Mouse (Mus musculus): ENCODE measurements around the gene Nipa1. TPM values are rescaled to one million over a fixed set of nuclear protein-coding genes. Genes with fewer than 3 reads are reported as not detected.
A peak's percentile ranks its signal among the peaks of the same experiment; 100 is the strongest.

The Nipa1 gene
- total RNA-seq, 2 experiments from 2014 or later: 3.4 to 3.9 TPM

- no peak for DNase-seq (ENCODE audit: low spot score)
Observed at GRCm38 (mm10) chr7:56010318-56011017, 9.3 kb downstream of the Nipa1 start.

GRCm38 (mm10) chr7:55998997-55999396 lies 20.8 kb downstream of the Nipa1 start:
- DNase-seq (ENCODE audit: low spot score): no peak

GRCm38 (mm10) chr7:55995013-55995412 lies 24.7 kb downstream of the Nipa1 start:
- DNase-seq (ENCODE audit: low spot score): no peak

GRCm38 (mm10) chr7:55991858-55992257 lies 27.9 kb downstream of the Nipa1 start:
- no peak for DNase-seq (ENCODE audit: low spot score)

GRCm38 (mm10) chr7:55991129-55991528 lies 28.6 kb downstream of the Nipa1 start:
- no peak for DNase-seq (ENCODE audit: low spot score)

GRCm38 (mm10) chr7:55986526-55987214 lies 33.1 kb downstream of the Nipa1 start:
- DNase-seq (ENCODE audit: low spot score): peak; percentile 72

GRCm38 (mm10) chr7:55984754-55985153 lies 35.0 kb downstream of the Nipa1 start:
- DNase-seq (ENCODE audit: low spot score): no peak

- no peak for DNase-seq (ENCODE audit: low spot score)
Observed at GRCm38 (mm10) chr7:55983107-55983506, 36.6 kb downstream of the Nipa1 start.

GRCm38 (mm10) chr7:55982010-55982700 lies 37.6 kb downstream of the Nipa1 start:
- DNase-seq (ENCODE audit: low spot score): no peak

- DNase-seq (ENCODE audit: low spot score): no peak
Observed at GRCm38 (mm10) chr7:55981511-55981910, 38.2 kb downstream of the Nipa1 start.

GRCm38 (mm10) chr7:55974429-55974828 lies 45.3 kb downstream of the Nipa1 start:
- no peak for DNase-seq (ENCODE audit: low spot score)

GRCm38 (mm10) chr7:55969415-55969814 lies 50.3 kb downstream of the Nipa1 start:
- no peak for DNase-seq (ENCODE audit: low spot score)

- peak; percentile 14 for DNase-seq (ENCODE audit: low spot score)
Observed at GRCm38 (mm10) chr7:55968258-55968901, 51.4 kb downstream of the Nipa1 start.

- DNase-seq (ENCODE audit: low spot score): no peak
Observed at GRCm38 (mm10) chr7:55966866-55967460, 52.8 kb downstream of the Nipa1 start.

- peak; percentile 90 for DNase-seq (ENCODE audit: low spot score)
Observed at GRCm38 (mm10) chr7:55962004-55962908, 57.5 kb downstream of the Nipa1 start, which contains the start of gene Nipa2. Gene Nipa2 (minus strand): TSS chr7:55962476.

GRCm38 (mm10) chr7:55960506-55960905 lies 59.2 kb downstream of the Nipa1 start:
- DNase-seq (ENCODE audit: low spot score): no peak

- DNase-seq (ENCODE audit: low spot score): no peak
Observed at GRCm38 (mm10) chr7:55959801-55960200, 60.0 kb downstream of the Nipa1 start.

- no peak for DNase-seq (ENCODE audit: low spot score)
Observed at GRCm38 (mm10) chr7:55957916-55958315, 61.8 kb downstream of the Nipa1 start.

- DNase-seq (ENCODE audit: low spot score): no peak
Observed at GRCm38 (mm10) chr7:55957178-55957577, 62.6 kb downstream of the Nipa1 start.

- no peak for DNase-seq (ENCODE audit: low spot score)
Observed at GRCm38 (mm10) chr7:55956054-55956453, 63.7 kb downstream of the Nipa1 start.

All from gastrocnemius, adult 18-20 months (tissue).